Mouse (Mus musculus) stomach, postnatal 0 days (tissue): Measurements from ENCODE around the gene Rex2.
A peak's percentile ranks its signal among the peaks of the same experiment; 100 is the strongest.
"Not testable (repeated sequence)": the region's sequence is repeated elsewhere in the genome, so short reads cannot be mapped to it uniquely, and the experiment has no call there.

Experiments used
- CTCF ChIP-seq: IDR thresholded peaks from 2 replicates; pipeline ENCODE4 v1.5.1; 2016; ENCODE audit warnings: antibody characterized with exemption, low read depth, mild to moderate bottlenecking, moderate library complexity
- EP300 ChIP-seq: optimal IDR thresholded peaks from 2 replicates; pipeline ENCODE3; 2016; ENCODE audit warnings: antibody characterized with exemption

DNA sequence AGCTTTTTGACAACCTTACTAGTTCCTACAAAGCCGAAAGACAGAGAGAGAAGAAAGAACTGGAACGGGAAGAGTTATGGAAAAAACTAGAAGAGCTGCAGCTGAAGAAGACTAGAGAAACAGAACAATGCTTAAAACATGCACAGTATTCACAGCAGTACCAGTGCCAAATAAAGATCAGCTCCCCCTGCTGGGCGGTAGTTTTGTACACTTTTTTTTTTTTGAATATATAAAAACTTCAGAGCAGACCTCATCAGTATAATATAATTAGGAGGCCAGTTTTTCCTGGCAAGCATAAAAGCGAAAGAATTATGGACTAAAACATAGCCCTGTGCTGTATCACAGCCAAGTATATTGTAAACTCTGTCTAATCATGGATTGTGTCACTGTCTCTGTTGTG, 82.2 kb downstream of the Rex2 start:
- peak; percentile 25; the same call in 1 of the 2 replicates for TF ChIP-seq CTCF
- TF ChIP-seq EP300, result not testable (repeated sequence)
